Mouse (Mus musculus): Measurements from ENCODE around the gene Tpo. TPM values are rescaled to one million over a fixed set of nuclear protein-coding genes. Genes with fewer than 3 reads are reported as not detected.

The Tpo gene
- polyA plus RNA-seq, 1 experiment from 2014 or later, result not detected

GRCm38 (mm10) chr12:30034681-30035080 is 97.7 kb downstream of the Tpo start:
- Histone ChIP-seq H3K9ac (no peak overlapping the region), H3K9me3 (replicated peaks) (no peaks in the 10 kb centered on the region), H3K36me3 (ENCODE audit: poor library complexity, severe bottlenecking) (no peaks in the 10 kb centered on the region), H3K4me1 (peaks cover 15% of the 10 kb centered on the region), H3K27me3 (no peaks in the 10 kb centered on the region), H3K4me3 (no peak overlapping the region), H3K27ac (no peak overlapping the region), H3K4me2 (no peak overlapping the region)
- WGBS, result 88% methylated on average over 5 of the region's 5 CpGs
- ATAC-seq, result no peak

- Histone ChIP-seq H3K4me3 (no peak overlapping the region), H3K9ac (no peak overlapping the region), H3K4me1 (no peaks in the 10 kb centered on the region), H3K9me3 (replicated peaks) (no peaks in the 10 kb centered on the region), H3K4me2 (no peak overlapping the region), H3K36me3 (ENCODE audit: poor library complexity, severe bottlenecking) (no peaks in the 10 kb centered on the region), H3K27me3 (no peaks in the 10 kb centered on the region), H3K27ac (no peak overlapping the region)
- WGBS, result 82% methylated on average over 5 of the region's 5 CpGs
- no peak for ATAC-seq
Measured at GRCm38 (mm10) chr12:30030571-30030970, 101.9 kb downstream of the Tpo start.

- Histone ChIP-seq H3K36me3 (ENCODE audit: poor library complexity, severe bottlenecking) (no peaks in the 10 kb centered on the region), H3K4me2 (no peak overlapping the region), H3K9me3 (replicated peaks) (no peaks in the 10 kb centered on the region), H3K4me3 (no peak overlapping the region), H3K27me3 (no peaks in the 10 kb centered on the region), H3K9ac (no peak overlapping the region), H3K4me1 (no peaks in the 10 kb centered on the region), H3K27ac (no peak overlapping the region)
- no peak for ATAC-seq
- WGBS, result 95% methylated on average over 1 of the region's 1 CpGs
Measured at GRCm38 (mm10) chr12:30029111-30029510, 103.3 kb downstream of the Tpo start.

- no peaks in the 10 kb centered on the region for H3K4me1 ChIP-seq
- no peak overlapping the region for H3K9ac ChIP-seq
- no peak overlapping the region for H3K4me3 ChIP-seq
- H3K4me2 ChIP-seq, result no peak overlapping the region
- WGBS, result 87% methylated on average over 3 of the region's 3 CpGs
- H3K36me3 ChIP-seq (ENCODE audit: poor library complexity, severe bottlenecking), result no peaks in the 10 kb centered on the region
- ATAC-seq, result no peak
- H3K9me3 ChIP-seq (replicated peaks), result no peaks in the 10 kb centered on the region
- H3K27ac ChIP-seq, result no peak overlapping the region
- H3K27me3 ChIP-seq, result no peaks in the 10 kb centered on the region
Measured at GRCm38 (mm10) chr12:30027721-30028340, 104.6 kb downstream of the Tpo start.

GRCm38 (mm10) chr12:30024264-30024825 is 108.1 kb downstream of the Tpo start:
- Histone ChIP-seq H3K27ac (no peak overlapping the region), H3K4me1 (no peaks in the 10 kb centered on the region), H3K4me3 (no peak overlapping the region), H3K9me3 (replicated peaks) (no peaks in the 10 kb centered on the region), H3K4me2 (no peak overlapping the region), H3K36me3 (ENCODE audit: poor library complexity, severe bottlenecking) (peaks cover 21% of the 10 kb centered on the region), H3K9ac (no peak overlapping the region), H3K27me3 (no peaks in the 10 kb centered on the region)
- 69% methylated on average over 2 of the region's 2 CpGs for WGBS
- ATAC-seq, result no peak

GRCm38 (mm10) chr12:30023491-30023890 is 108.9 kb downstream of the Tpo start:
- Histone ChIP-seq H3K27me3 (no peaks in the 10 kb centered on the region), H3K9ac (no peak overlapping the region), H3K4me1 (no peaks in the 10 kb centered on the region), H3K36me3 (ENCODE audit: poor library complexity, severe bottlenecking) (peaks cover 29% of the 10 kb centered on the region), H3K4me3 (no peak overlapping the region), H3K4me2 (no peak overlapping the region), H3K9me3 (replicated peaks) (no peaks in the 10 kb centered on the region), H3K27ac (no peak overlapping the region)
- no peak for ATAC-seq
- 30% methylated on average over 3 of the region's 3 CpGs for WGBS

- Histone ChIP-seq H3K9me3 (replicated peaks) (no peaks in the 10 kb centered on the region), H3K4me2 (no peak overlapping the region), H3K4me1 (peaks cover 4% of the 10 kb centered on the region), H3K36me3 (ENCODE audit: poor library complexity, severe bottlenecking) (peaks cover 58% of the 10 kb centered on the region), H3K4me3 (no peak overlapping the region), H3K27me3 (no peaks in the 10 kb centered on the region), H3K9ac (no peak overlapping the region), H3K27ac (no peak overlapping the region)
- ATAC-seq, result no peak
Measured at GRCm38 (mm10) chr12:30020447-30020846, 112.0 kb downstream of the Tpo start.

- Histone ChIP-seq H3K4me2 (no peak overlapping the region), H3K27me3 (no peaks in the 10 kb centered on the region), H3K9me3 (replicated peaks) (no peaks in the 10 kb centered on the region), H3K27ac (no peak overlapping the region), H3K4me1 (peaks cover 4% of the 10 kb centered on the region), H3K4me3 (no peak overlapping the region), H3K9ac (no peak overlapping the region), H3K36me3 (ENCODE audit: poor library complexity, severe bottlenecking) (peaks cover 85% of the 10 kb centered on the region)
- 78% methylated on average over 3 of the region's 3 CpGs for WGBS
- no peak for ATAC-seq
Measured at GRCm38 (mm10) chr12:30017131-30017530, 115.3 kb downstream of the Tpo start.

GRCm38 (mm10) chr12:30015501-30015900 is 116.9 kb downstream of the Tpo start:
- peaks cover 91% of the 10 kb centered on the region for H3K36me3 ChIP-seq (ENCODE audit: poor library complexity, severe bottlenecking)
- peaks cover 4% of the 10 kb centered on the region for H3K4me1 ChIP-seq
- H3K9ac ChIP-seq, result no peak overlapping the region
- H3K9me3 ChIP-seq (replicated peaks), result no peaks in the 10 kb centered on the region
- H3K27ac ChIP-seq, result no peak overlapping the region
- H3K4me2 ChIP-seq, result no peak overlapping the region
- ATAC-seq, result no peak
- WGBS, result 87% methylated on average over 9 of the region's 9 CpGs
- no peak overlapping the region for H3K4me3 ChIP-seq
- no peaks in the 10 kb centered on the region for H3K27me3 ChIP-seq

- Histone ChIP-seq H3K36me3 (ENCODE audit: poor library complexity, severe bottlenecking) (peaks cover 90% of the 10 kb centered on the region), H3K9me3 (replicated peaks) (no peaks in the 10 kb centered on the region), H3K9ac (no peak overlapping the region), H3K27ac (no peak overlapping the region), H3K4me2 (no peak overlapping the region), H3K4me1 (peaks cover 13% of the 10 kb centered on the region), H3K4me3 (no peak overlapping the region), H3K27me3 (no peaks in the 10 kb centered on the region)
- 90% methylated on average over 5 of the region's 5 CpGs for WGBS
- ATAC-seq, result no peak
Measured at GRCm38 (mm10) chr12:30008741-30009140, 123.7 kb downstream of the Tpo start.

- 88% methylated on average over 9 of the region's 9 CpGs for WGBS
- H3K4me3 ChIP-seq, result no peak overlapping the region
- H3K4me1 ChIP-seq, result peaks cover 18% of the 10 kb centered on the region
Measured at GRCm38 (mm10) chr12:30006586-30006985, 125.8 kb downstream of the Tpo start.

More at GRCm38 (mm10) chr12:30006586-30006985, 125.8 kb downstream of the Tpo start:
- H3K9me3 ChIP-seq (replicated peaks), result no peaks in the 10 kb centered on the region
- H3K27ac ChIP-seq, result no peak overlapping the region
- H3K36me3 ChIP-seq (ENCODE audit: poor library complexity, severe bottlenecking), result peaks cover 90% of the 10 kb centered on the region
- no peaks in the 10 kb centered on the region for H3K27me3 ChIP-seq
- no peak overlapping the region for H3K9ac ChIP-seq
- H3K4me2 ChIP-seq, result no peak overlapping the region
- ATAC-seq, result no peak
